Mouse (Mus musculus): Measurements from ENCODE around the gene Adam15. TPM values are rescaled to one million over a fixed set of nuclear protein-coding genes. Genes with fewer than 3 reads are reported as not detected.

Adam15 gene
- total RNA-seq, 2 experiments from 2014 or later = 96.1 to 120 TPM

DNA sequence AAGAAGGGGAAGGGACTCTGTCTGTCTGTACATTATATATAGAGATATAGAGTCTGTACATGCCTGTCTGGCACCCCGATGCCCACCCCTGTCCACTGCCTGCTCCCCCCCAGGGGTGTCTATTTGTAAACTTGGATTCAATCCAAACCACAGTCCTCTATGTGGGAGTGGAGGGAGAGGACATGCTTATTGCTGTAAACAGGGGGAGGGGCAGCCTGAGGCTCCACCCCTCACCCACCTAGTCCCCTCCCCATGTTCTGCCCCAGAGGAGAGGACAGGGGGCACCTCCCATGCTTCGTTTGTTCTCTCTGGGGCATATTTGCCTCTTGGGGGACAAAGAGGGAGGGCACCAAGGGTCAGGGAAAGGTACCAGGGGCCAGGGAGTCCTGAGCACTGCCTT is 35.0 kb downstream of the Adam15 start:
- intact Hi-C loops (cut with DNase I) = loop anchor here (5.0 to 10.0 kb wide), 4 partner anchors 38 to 543 kb away; partner anchors contain the start of gene Ube2q1
- no peak for DNase-seq (ENCODE audit: low spot score in 2 of 2)

GRCm38 (mm10) chr3:89314340-89314739 is 35.5 kb downstream of the Adam15 start:
- intact Hi-C loops (cut with DNase I) = loop anchor here (10.0 kb wide), 2 partner anchors 170 to 460 kb away; partner anchors contain the start of gene Ube2q1
- DNase-seq (ENCODE audit: low spot score in 2 of 2) = no peak

GRCm38 (mm10) chr3:89308089-89308488 is 41.7 kb downstream of the Adam15 start:
- intact Hi-C loops (cut with DNase I) = loop anchor here (2.0 kb wide), 1 partner anchor 57 kb away; no protein-coding TSS in a partner anchor

GRCm38 (mm10) chr3:89305551-89306325 is 44.1 kb downstream of the Adam15 start:
- intact Hi-C loops (cut with DNase I) = no loop called here
- DNase-seq (ENCODE audit: low spot score in 2 of 2) = no peak

More at GRCm38 (mm10) chr3:89308089-89308488, 41.7 kb downstream of the Adam15 start:
- DNase-seq (ENCODE audit: low spot score in 2 of 2) = no peak

GRCm38 (mm10) chr3:89305105-89305504 is 44.7 kb downstream of the Adam15 start:
- intact Hi-C loops (cut with DNase I) = no loop called here
- no peak for DNase-seq (ENCODE audit: low spot score in 2 of 2)

DNA sequence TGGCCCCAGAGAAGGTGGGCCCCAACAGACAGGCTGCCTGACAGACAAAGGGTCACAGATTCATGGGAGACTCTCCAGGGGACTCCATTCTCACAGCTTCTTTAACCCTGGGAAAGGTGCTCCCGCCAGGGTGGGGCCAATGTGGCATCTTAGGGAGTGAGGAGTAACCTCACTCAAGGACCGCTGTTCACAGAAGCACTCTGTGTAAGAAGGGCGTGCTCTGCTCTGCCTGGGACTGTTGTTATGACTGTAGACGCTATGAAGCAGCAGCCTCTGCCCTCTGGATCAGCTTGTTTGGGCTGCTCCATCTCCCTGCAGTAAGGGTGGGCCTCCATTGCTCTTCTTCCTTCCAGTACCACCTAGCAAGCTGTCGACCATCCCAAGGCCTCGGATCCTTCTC is 45.4 kb downstream of the Adam15 start:
- intact Hi-C loops (cut with DNase I) = no loop called here

DNA sequence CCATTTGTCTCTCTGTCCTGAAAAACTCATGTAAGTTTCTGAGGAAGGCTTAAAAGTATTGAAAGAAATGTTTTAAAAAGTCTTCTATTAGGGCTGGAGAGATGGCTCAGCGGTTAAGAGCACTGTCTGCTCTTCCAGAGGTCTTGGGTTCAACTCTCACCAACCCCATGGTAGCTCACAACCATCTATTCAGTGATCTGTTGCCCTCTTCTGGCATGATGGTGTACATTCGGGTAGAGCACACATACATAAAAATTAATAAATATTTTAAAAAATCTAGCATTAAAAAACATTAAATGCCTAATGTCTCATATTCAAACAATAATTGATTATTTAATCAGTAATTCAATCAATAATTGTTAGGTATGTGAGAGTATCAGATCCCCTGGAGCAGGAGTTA is 49.3 kb downstream of the Adam15 start:
- intact Hi-C loops (cut with DNase I) = no loop called here
- DNase-seq (ENCODE audit: low spot score in 2 of 2) = no peak

More for the DNA sequence above, 45.4 kb downstream of the Adam15 start:
- no peak for DNase-seq (ENCODE audit: low spot score in 2 of 2)

DNA sequence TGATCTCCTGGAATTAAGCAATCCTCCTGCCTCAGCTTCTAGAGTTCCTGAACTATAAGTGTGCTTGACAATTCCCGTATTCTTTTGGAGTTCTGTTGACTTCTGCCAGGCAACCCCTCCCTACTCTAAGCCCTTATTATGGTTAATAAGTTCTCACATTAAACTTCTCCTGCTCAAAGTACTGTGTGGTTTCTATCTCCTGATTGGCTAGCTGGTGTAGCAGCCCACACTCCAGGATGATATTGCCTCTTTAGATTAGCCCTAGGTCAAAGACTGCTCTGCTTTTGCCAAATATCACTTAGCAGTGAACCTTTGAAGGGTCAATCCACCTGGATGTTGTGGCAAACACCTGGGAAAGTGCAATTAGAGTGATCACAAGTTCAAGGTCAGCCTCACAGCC is 49.7 kb downstream of the Adam15 start:
- no peak for DNase-seq (ENCODE audit: low spot score in 2 of 2)
- intact Hi-C loops (cut with DNase I) = no loop called here

- intact Hi-C loops (cut with DNase I) = no loop called here
- peak; percentile 33 to 39 for DNase-seq (ENCODE audit: low spot score in 2 of 2)
These were observed 50.3 kb downstream of the Adam15 start for GRCm38 (mm10) chr3:89299499-89299898.

GRCm38 (mm10) chr3:89298908-89299307 is 50.9 kb downstream of the Adam15 start:
- intact Hi-C loops (cut with DNase I) = no loop called here
- no peak for DNase-seq (ENCODE audit: low spot score in 2 of 2)

GRCm38 (mm10) chr3:89296761-89297396 is 52.9 kb downstream of the Adam15 start:
- peak in 1 of 2 experiments; percentile 8 for DNase-seq (ENCODE audit: low spot score in 2 of 2)
- intact Hi-C loops (cut with DNase I) = no loop called here

DNA sequence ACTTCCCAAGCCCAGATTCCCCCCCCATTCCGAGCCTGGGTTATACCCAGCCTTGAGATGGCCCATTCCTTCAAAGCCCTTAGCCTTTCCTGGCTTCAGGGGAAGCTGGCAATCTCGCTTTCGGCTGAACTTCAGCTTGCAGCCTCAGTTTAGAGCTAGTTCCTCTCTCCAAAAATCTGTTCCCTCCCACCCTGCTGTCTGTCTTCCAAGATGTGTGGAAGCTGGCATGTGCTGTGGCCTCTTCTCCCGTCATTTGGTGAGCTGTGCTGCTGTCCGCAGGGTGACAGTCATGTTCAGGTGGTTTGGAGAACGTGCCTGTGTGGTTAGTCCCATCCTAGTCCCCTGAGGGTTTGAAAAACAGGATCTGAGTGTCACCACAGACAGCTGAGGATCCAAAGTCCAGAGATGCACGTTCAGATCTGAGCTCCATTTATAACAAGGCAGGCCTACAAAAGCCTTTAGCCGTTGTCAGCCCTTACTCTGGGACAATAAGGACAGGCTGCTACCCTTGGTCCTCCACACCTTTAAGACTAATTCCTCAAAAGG is 54.0 kb downstream of the Adam15 start:
- intact Hi-C loops (cut with DNase I) = no loop called here
- DNase-seq (ENCODE audit: low spot score in 2 of 2) = peak in 1 of 2 experiments; percentile 10

- no peak for DNase-seq (ENCODE audit: low spot score in 2 of 2)
- intact Hi-C loops (cut with DNase I) = no loop called here
These were observed 55.6 kb downstream of the Adam15 start for GRCm38 (mm10) chr3:89294195-89294594.

GRCm38 (mm10) chr3:89293247-89293918 is 56.4 kb downstream of the Adam15 start:
- intact Hi-C loops (cut with DNase I) = no loop called here
- DNase-seq (ENCODE audit: low spot score in 2 of 2) = no peak

- intact Hi-C loops (cut with DNase I) = no loop called here
- DNase-seq (ENCODE audit: low spot score in 2 of 2) = no peak
These were observed 57.5 kb downstream of the Adam15 start for GRCm38 (mm10) chr3:89292303-89292702.

- no peak for DNase-seq (ENCODE audit: low spot score in 2 of 2)
- intact Hi-C loops (cut with DNase I) = no loop called here
These were observed 57.9 kb downstream of the Adam15 start for GRCm38 (mm10) chr3:89291874-89292273.
